Mouse (Mus musculus) spleen, postnatal 14 days (tissue): ENCODE results near the gene Zdhhc1.

Experiments
- DNase-seq, 2 experiments: peaks; one replicate each; pipeline ENCODE4 v3.0.0; 2021 to 2022; ENCODE audit warnings: low spot score in 2 of 2

Zdhhc1 gene

GRCm38 (mm10) chr8:105455218-105455617, 41.5 kb downstream of the Zdhhc1 start:
- no peak for DNase-seq

- no peak for DNase-seq
These were observed 42.6 kb downstream of the Zdhhc1 start for GRCm38 (mm10) chr8:105454088-105454487.

- no peak for DNase-seq
These were observed 43.4 kb downstream of the Zdhhc1 start for GRCm38 (mm10) chr8:105453296-105453695.

GRCm38 (mm10) chr8:105451903-105452603, 44.6 kb downstream of the Zdhhc1 start:
- DNase-seq: no peak

- no peak for DNase-seq
These were observed 45.7 kb downstream of the Zdhhc1 start for GRCm38 (mm10) chr8:105450977-105451376.

- no peak for DNase-seq
These were observed 48.1 kb downstream of the Zdhhc1 start for GRCm38 (mm10) chr8:105448596-105448995.

GRCm38 (mm10) chr8:105448188-105448587, 48.5 kb downstream of the Zdhhc1 start:
- DNase-seq: no peak

- DNase-seq: no peak
These were observed 50.6 kb downstream of the Zdhhc1 start for GRCm38 (mm10) chr8:105446127-105446552.

GRCm38 (mm10) chr8:105445296-105446126, 51.2 kb downstream of the Zdhhc1 start:
- DNase-seq: no peak

GRCm38 (mm10) chr8:105442661-105443060, 54.0 kb downstream of the Zdhhc1 start:
- DNase-seq: no peak

- DNase-seq: peak; percentile 26 to 46
These were observed 55.3 kb downstream of the Zdhhc1 start for GRCm38 (mm10) chr8:105441433-105441832.

- DNase-seq: peak; percentile 18 to 38
These were observed 57.8 kb downstream of the Zdhhc1 start for GRCm38 (mm10) chr8:105438865-105439264.

- no peak for DNase-seq
These were observed 59.5 kb downstream of the Zdhhc1 start for GRCm38 (mm10) chr8:105437078-105437748.

GRCm38 (mm10) chr8:105436218-105436617, 60.5 kb downstream of the Zdhhc1 start:
- DNase-seq: no peak

- DNase-seq: no peak
These were observed 62.6 kb downstream of the Zdhhc1 start for GRCm38 (mm10) chr8:105434136-105434535.

GRCm38 (mm10) chr8:105433511-105433910, 63.2 kb downstream of the Zdhhc1 start:
- DNase-seq: no peak

GRCm38 (mm10) chr8:105433021-105433420, 63.7 kb downstream of the Zdhhc1 start:
- no peak for DNase-seq

GRCm38 (mm10) chr8:105431743-105432515, 64.8 kb downstream of the Zdhhc1 start:
- DNase-seq: no peak

GRCm38 (mm10) chr8:105426878-105427277, 69.8 kb downstream of the Zdhhc1 start:
- no peak for DNase-seq
